In genomic region chr2:144753604-144754003, GRCm38 (mm10) we compare ENCODE assay signal across 16 mouse cellular contexts.
DNase-seq lines count a peak whose midpoint lies in the region; ATAC-seq and TF ChIP-seq lines count a peak whose summit lies in the region.
"Had no signal": no experiment of that assay in that cellular context is flagged by ENCODE, and none has a peak within 500 bp of the region (broad histone marks: within the 10 kb centered on the region; RNA-seq: fewer than 3 reads in every experiment).

No protein-coding gene starts in this region.

- H3K27ac ChIP-seq in lung, postnatal 0 days (ENCODE audit: low read length) = no peak overlapping the region
- H3K27ac ChIP-seq: embryonic facial prominence, embryonic 12.5 days; forebrain, embryonic 15.5 days; heart, adult 2 months; hindbrain, embryonic 15.5 days had no signal

- no peak for ATAC-seq in lung, postnatal 0 days
- peak; percentile 80 for ATAC-seq in common myeloid progenitor, adult 5-6 weeks (replicated peaks; ENCODE audit: low read depth, poor library complexity, severe bottlenecking)
- peak; percentile 60 for ATAC-seq in megakaryocyte, adult 5-6 weeks (ENCODE audit: poor library complexity, severe bottlenecking)
- ATAC-seq: forebrain, embryonic 15.5 days had no signal

- H3K36me3 ChIP-seq in lung, postnatal 0 days (ENCODE audit: insufficient read depth, low read length) = no peaks in the 10 kb centered on the region
- H3K36me3 ChIP-seq: embryonic facial prominence, embryonic 12.5 days; forebrain, embryonic 15.5 days; heart, embryonic 12.5 days; hindbrain, embryonic 15.5 days had no signal

- H3K4me3 ChIP-seq in lung, postnatal 0 days (ENCODE audit: low read depth, low read length) = no peak overlapping the region
- H3K4me3 ChIP-seq in lung, adult 2 months (replicated peaks; ENCODE audit: extremely low read depth, low read depth, low read length) = no peak overlapping the region
- H3K4me3 ChIP-seq: embryonic facial prominence, embryonic 12.5 days; forebrain, embryonic 15.5 days; heart, adult 2 months; heart, embryonic 12.5 days; hindbrain, embryonic 15.5 days had no signal

- no peaks in the 10 kb centered on the region for H3K27me3 ChIP-seq in lung, postnatal 0 days (replicated peaks; ENCODE audit: insufficient read depth, low read length)
- H3K27me3 ChIP-seq: embryonic facial prominence, embryonic 12.5 days; forebrain, embryonic 15.5 days; heart, embryonic 12.5 days; hindbrain, embryonic 15.5 days had no signal

- H3K4me2 ChIP-seq in lung, postnatal 0 days (replicated peaks; ENCODE audit: low read depth, low read length) = no peak overlapping the region
- H3K4me2 ChIP-seq: embryonic facial prominence, embryonic 12.5 days; forebrain, embryonic 15.5 days; heart, embryonic 12.5 days; hindbrain, embryonic 15.5 days had no signal

- WGBS in lung, postnatal 0 days = 36% methylated on average over 6 of the region's 6 CpGs
- 37% methylated on average over 6 of the region's 6 CpGs for WGBS in lung, adult 2 months

- H3K9ac ChIP-seq in lung, postnatal 0 days (replicated peaks; ENCODE audit: low read depth) = no peak overlapping the region
- H3K9ac ChIP-seq: embryonic facial prominence, embryonic 12.5 days; forebrain, embryonic 15.5 days; heart, embryonic 12.5 days; hindbrain, embryonic 15.5 days had no signal

- TF ChIP-seq POLR2A in lung, adult 2 months (IDR thresholded peaks at IDR 0.05; ENCODE audit: borderline replicate concordance, extremely low read depth, low read depth, low read length) = no peak

- DNase-seq in lung, postnatal 0 days (ENCODE audit: low spot score) = peak; percentile 33
- no peak for DNase-seq in lung, adult 2 months
- DNase-seq in left cerebral cortex, postnatal 10 days (ENCODE audit: extremely low spot score in 1 of 2, low spot score in 2 of 2) = no peak
- DNase-seq in spleen, adult 12 weeks (ENCODE audit: low spot score) = no peak
- DNase-seq: adrenal gland, adult 8-10 months; adrenal gland, postnatal 36 days; cerebellum, adult 2 months; cerebellum, postnatal 10 days; gastrocnemius, postnatal 36 days; heart, adult 2 months had no signal

- H3K9me3 ChIP-seq in lung, postnatal 0 days (ENCODE audit: low read length) = no peaks in the 10 kb centered on the region
- H3K9me3 ChIP-seq: embryonic facial prominence, embryonic 12.5 days; forebrain, embryonic 15.5 days; heart, embryonic 12.5 days; hindbrain, embryonic 15.5 days had no signal

- intact Hi-C loops in left cerebral cortex, postnatal 10 days (cut with DNase I) = no loop called here

- TF ChIP-seq EP300 in lung, postnatal 0 days (IDR thresholded peaks at IDR 0.05) = no peak

- H3K4me1 ChIP-seq in lung, postnatal 0 days (ENCODE audit: insufficient read depth, low read depth, low read length) = no peaks in the 10 kb centered on the region
- no peaks in the 10 kb centered on the region for H3K4me1 ChIP-seq in lung, adult 2 months (ENCODE audit: control insufficient read depth, insufficient read depth, low read length)
- H3K4me1 ChIP-seq: embryonic facial prominence, embryonic 12.5 days; forebrain, embryonic 15.5 days; heart, embryonic 12.5 days; hindbrain, embryonic 15.5 days had no signal

- no peak for TF ChIP-seq CTCF in lung, postnatal 0 days (IDR thresholded peaks at IDR 0.05)
- no peak for TF ChIP-seq CTCF in lung, adult 2 months (IDR thresholded peaks at IDR 0.05; ENCODE audit: insufficient read depth, low read length)
